ENCODE assay signal across 8 mouse cellular contexts in the genomic region with DNA sequence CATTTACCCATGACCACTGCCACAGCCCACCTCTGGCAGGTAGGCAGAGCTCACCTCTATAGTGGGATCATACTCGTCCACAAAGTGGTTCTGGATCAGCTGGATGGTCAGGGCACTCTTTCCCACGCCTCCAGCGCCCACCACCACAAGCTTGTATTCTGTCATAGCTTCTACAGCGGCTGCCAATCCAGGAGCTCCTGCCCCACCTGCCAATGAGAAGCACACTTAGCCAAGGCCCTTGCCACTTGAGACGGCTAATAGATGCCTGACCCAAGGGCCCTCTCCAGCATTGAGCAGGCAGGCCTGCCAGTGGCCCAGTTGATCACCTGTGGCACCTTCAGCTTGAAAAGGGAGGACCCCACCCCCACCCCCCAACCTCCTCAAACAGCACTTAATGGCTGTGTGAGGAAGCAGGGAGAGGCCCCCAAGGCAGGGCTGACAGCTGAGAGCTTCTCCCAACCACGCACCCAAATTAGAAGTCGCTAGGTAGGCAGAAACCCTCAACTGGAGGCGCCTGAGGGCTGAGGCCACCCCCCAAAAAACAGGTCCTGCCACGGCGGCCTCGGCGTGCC. TPM values are rescaled to one million over a fixed set of nuclear protein-coding genes. Genes with fewer than 3 reads are reported as not detected.
A peak's percentile ranks its signal among the peaks of the same experiment; 100 is the strongest.
DNase-seq lines count a peak whose midpoint lies in the region; ATAC-seq and TF ChIP-seq lines count a peak whose summit lies in the region.

No protein-coding gene starts in this region.

- H3K27me3 ChIP-seq in cerebellum, adult 2 months (ENCODE audit: control insufficient read depth, insufficient read depth, low read length), result no peaks in the 10 kb centered on the region
- H3K27me3 ChIP-seq in thymus, adult 2 months (ENCODE audit: control insufficient read depth, insufficient read depth, low read length), result no peaks in the 10 kb centered on the region
- H3K27me3 ChIP-seq in liver, embryonic 12.5 days (replicated peaks), result no peaks in the 10 kb centered on the region
- H3K27me3 ChIP-seq in neural tube, embryonic 14.5 days (ENCODE audit: control insufficient read depth, insufficient read depth, low read length), result no peaks in the 10 kb centered on the region

- WGBS in cerebellum, adult 2 months, result 19% methylated on average over 12 of the region's 12 CpGs
- WGBS in thymus, adult 2 months, result 36% methylated on average over 12 of the region's 12 CpGs
- WGBS in liver, embryonic 12.5 days (ENCODE audit: insufficient replicate concordance), result 21% methylated on average over 12 of the region's 12 CpGs
- WGBS in neural tube, embryonic 14.5 days, result 31% methylated on average over 12 of the region's 12 CpGs

- peaks cover 15% of the 10 kb centered on the region for H3K36me3 ChIP-seq in thymus, adult 2 months (ENCODE audit: control insufficient read depth, insufficient read depth, low read length)
- H3K36me3 ChIP-seq in liver, embryonic 12.5 days, result peaks cover 41% of the 10 kb centered on the region
- H3K36me3 ChIP-seq in neural tube, embryonic 14.5 days (ENCODE audit: control insufficient read depth, insufficient read depth, low read length), result peaks cover 31% of the 10 kb centered on the region

- peak overlapping the region; percentile 16; the same call in 1 of the 2 replicates for H3K27ac ChIP-seq in cerebellum, adult 2 months (ENCODE audit: insufficient read depth, low read length)
- H3K27ac ChIP-seq in thymus, adult 2 months (ENCODE audit: control insufficient read depth, insufficient read depth, low read length), result no peak overlapping the region
- H3K27ac ChIP-seq in liver, embryonic 12.5 days, result peak overlapping the region; percentile 95
- peak overlapping the region; percentile 75; the same call in 1 of the 2 replicates for H3K27ac ChIP-seq in neural tube, embryonic 14.5 days (ENCODE audit: low read depth, low read length)

- no peak for DNase-seq in cerebellum, adult 2 months
- no peak for DNase-seq in cerebellum, postnatal 4 days (ENCODE audit: low spot score in 2 of 2)
- DNase-seq in thymus, adult 2 months, result no peak
- no peak for DNase-seq in thymus, postnatal 10 days (ENCODE audit: low spot score in 2 of 2)
- no peak for DNase-seq in MN1 (ENCODE audit: low spot score)
- DNase-seq in frontal cortex, adult 2 months (ENCODE audit: extremely low spot score in 1 of 2, low spot score in 1 of 2), result no peak

- no peaks in the 10 kb centered on the region for H3K9me3 ChIP-seq in liver, embryonic 12.5 days (replicated peaks)
- H3K9me3 ChIP-seq in neural tube, embryonic 14.5 days (ENCODE audit: control insufficient read depth, low read length), result no peaks in the 10 kb centered on the region

- H3K4me3 ChIP-seq in cerebellum, adult 2 months (replicated peaks; ENCODE audit: insufficient read depth, low read depth, low read length), result peak overlapping the region; percentile 73
- peak overlapping the region; percentile 89 for H3K4me3 ChIP-seq in thymus, adult 2 months (ENCODE audit: control insufficient read depth, insufficient read depth, low read length)
- H3K4me3 ChIP-seq in liver, embryonic 12.5 days, result peak overlapping the region; percentile 93
- peak overlapping the region; percentile 94 for H3K4me3 ChIP-seq in neural tube, embryonic 14.5 days (ENCODE audit: low read depth, low read length)

- no peak for TF ChIP-seq CTCF in cerebellum, adult 2 months (IDR thresholded peaks at IDR 0.05; ENCODE audit: borderline replicate concordance, insufficient read depth, low read depth, low read length)
- TF ChIP-seq CTCF in thymus, adult 2 months (IDR thresholded peaks at IDR 0.05; ENCODE audit: borderline replicate concordance, control insufficient read depth, extremely low read depth, insufficient read depth, low read length, poor library complexity), result no peak

- H3K4me2 ChIP-seq in liver, embryonic 12.5 days, result peak overlapping the region; percentile 92
- H3K4me2 ChIP-seq in neural tube, embryonic 14.5 days (ENCODE audit: low read depth, low read length), result peak overlapping the region; percentile 89

- peak overlapping the region; percentile 98 for H3K9ac ChIP-seq in liver, embryonic 12.5 days
- H3K9ac ChIP-seq in neural tube, embryonic 14.5 days (replicated peaks; ENCODE audit: low read depth, low read length), result peak overlapping the region; percentile 92

- ATAC-seq in liver, embryonic 12.5 days, result no peak
- ATAC-seq in neural tube, embryonic 14.5 days (ENCODE audit: low read depth), result no peak

- no peak for TF ChIP-seq POLR2A in cerebellum, adult 2 months (IDR thresholded peaks at IDR 0.05; ENCODE audit: borderline replicate concordance, insufficient read depth, low read length)
- no peak for TF ChIP-seq POLR2A in thymus, adult 2 months (IDR thresholded peaks at IDR 0.05; ENCODE audit: control insufficient read depth, extremely low read depth, insufficient read depth, low read length, poor library complexity)

- H3K4me1 ChIP-seq in cerebellum, adult 2 months (ENCODE audit: control insufficient read depth, insufficient read depth, low read length), result peaks cover 14% of the 10 kb centered on the region
- peaks cover 12% of the 10 kb centered on the region for H3K4me1 ChIP-seq in thymus, adult 2 months (replicated peaks; ENCODE audit: control insufficient read depth, insufficient read depth, low read length)
- peaks cover 69% of the 10 kb centered on the region for H3K4me1 ChIP-seq in liver, embryonic 12.5 days
- peaks cover 9% of the 10 kb centered on the region for H3K4me1 ChIP-seq in neural tube, embryonic 14.5 days (ENCODE audit: control insufficient read depth, insufficient read depth, low read length)

RNA-seq across cellular contexts. Expression of a gene that starts 0.9 kb away (rescaled TPM):
- 169 and 186 TPM in 2 replicates for polyA plus RNA-seq in cerebellum, adult 2 months (2012; rRNA removed)
- 65.6 and 77.9 TPM in 2 replicates for polyA plus RNA-seq in thymus, adult 2 months (2012; rRNA removed)
- polyA plus RNA-seq in liver, embryonic 12.5 days (2016; fragmentation: Nextera tagmentation; extraction: Ambion mirVana), result 124 and 125 TPM in 2 replicates
- polyA plus RNA-seq in neural tube, embryonic 14.5 days (2014; fragmentation: Nextera tagmentation; extraction: Ambion mirVana), result 152 and 166 TPM in 2 replicates
- 243 and 245 TPM in 2 replicates for polyA plus RNA-seq in frontal cortex, adult 2 months (2012; rRNA removed)

RNA-seq across cellular contexts. Expression of a gene that starts 1.1 kb away (rescaled TPM):
- polyA plus RNA-seq in cerebellum, adult 2 months (2012; rRNA removed), result 5.6 and 6.3 TPM in 2 replicates
- 7.1 and 7.4 TPM in 2 replicates for polyA plus RNA-seq in thymus, adult 2 months (2012; rRNA removed)
- polyA plus RNA-seq in liver, embryonic 12.5 days (2016; fragmentation: Nextera tagmentation; extraction: Ambion mirVana), result 16.4 and 17.9 TPM in 2 replicates
- 4.4 and 6.7 TPM in 2 replicates for polyA plus RNA-seq in neural tube, embryonic 14.5 days (2014; fragmentation: Nextera tagmentation; extraction: Ambion mirVana)
- polyA plus RNA-seq in frontal cortex, adult 2 months (2012; rRNA removed), result 4.8 and 5.5 TPM in 2 replicates

RNA-seq across cellular contexts. Expression of a gene that starts 20.2 kb away (rescaled TPM):
- polyA plus RNA-seq in cerebellum, adult 2 months (2012; rRNA removed), result 66.9 and 67.4 TPM in 2 replicates
- polyA plus RNA-seq in thymus, adult 2 months (2012; rRNA removed), result 59.0 and 75.9 TPM in 2 replicates
- polyA plus RNA-seq in liver, embryonic 12.5 days (2016; fragmentation: Nextera tagmentation; extraction: Ambion mirVana), result 55.0 and 65.0 TPM in 2 replicates
- 45.3 and 54.3 TPM in 2 replicates for polyA plus RNA-seq in neural tube, embryonic 14.5 days (2014; fragmentation: Nextera tagmentation; extraction: Ambion mirVana)
- 34.5 and 36.4 TPM in 2 replicates for polyA plus RNA-seq in frontal cortex, adult 2 months (2012; rRNA removed)

RNA-seq across cellular contexts. Expression of a gene that starts 21.0 kb away (rescaled TPM):
- polyA plus RNA-seq in cerebellum, adult 2 months (2012; rRNA removed), result 0.19 and 0.26 TPM in 2 replicates
- 4.6 and 5.5 TPM in 2 replicates for polyA plus RNA-seq in thymus, adult 2 months (2012; rRNA removed)
- 0.99 and 1.1 TPM in 2 replicates for polyA plus RNA-seq in liver, embryonic 12.5 days (2016; fragmentation: Nextera tagmentation; extraction: Ambion mirVana)
- 0.21 and 0.45 TPM in 2 replicates for polyA plus RNA-seq in neural tube, embryonic 14.5 days (2014; fragmentation: Nextera tagmentation; extraction: Ambion mirVana)
- polyA plus RNA-seq in frontal cortex, adult 2 months (2012; rRNA removed), result 0.17 and 0.20 TPM in 2 replicates

RNA-seq across cellular contexts. Expression of a gene that starts 22.8 kb away (rescaled TPM):
- 5.5 TPM in 2 replicates for polyA plus RNA-seq in cerebellum, adult 2 months (2012; rRNA removed)
- 29.8 TPM in 2 replicates for polyA plus RNA-seq in thymus, adult 2 months (2012; rRNA removed)
- polyA plus RNA-seq in liver, embryonic 12.5 days (2016; fragmentation: Nextera tagmentation; extraction: Ambion mirVana), result 27.3 and 28.3 TPM in 2 replicates
- 24.8 and 25.3 TPM in 2 replicates for polyA plus RNA-seq in neural tube, embryonic 14.5 days (2014; fragmentation: Nextera tagmentation; extraction: Ambion mirVana)
- 1.8 and 2.3 TPM in 2 replicates for polyA plus RNA-seq in frontal cortex, adult 2 months (2012; rRNA removed)
